Mouse (Mus musculus): ENCODE measurements around the gene Top1.

GRCm38 (mm10) chr2:160770871-160771270 lies 125.2 kb downstream of the Top1 start:
- TF ChIP-seq CTCF (IDR thresholded peaks at IDR 0.05; ENCODE audit: control insufficient read depth, insufficient read depth, insufficient read length) (no peak), USF1 (IDR thresholded peaks at IDR 0.05; ENCODE audit: low read depth) (no peak), MYOD1 (IDR thresholded peaks at IDR 0.05; ENCODE audit: control insufficient read depth, insufficient read length, low read depth) (no peak), CEBPB (IDR thresholded peaks at IDR 0.05; ENCODE audit: low read depth) (no peak)
